Mouse (Mus musculus) small intestine, adult 2 months (tissue): ENCODE measurements around the gene Nfe2l3.

ENCODE experiments used
- CTCF ChIP-seq: fragments of 200-500 bp; IDR thresholded peaks from 2 replicates; pipeline ENCODE4 v1.5.1; 2012; ENCODE audit warnings: low read depth, mild to moderate bottlenecking, control low read depth, inconsistent platforms, low read length, moderate library complexity, mixed read lengths; ENCODE audit not compliant: insufficient replicate concordance, insufficient read length; ENCODE audit errors: extremely low read depth
- POLR2A ChIP-seq: fragments of 200-500 bp; IDR thresholded peaks from 2 replicates; pipeline ENCODE4 v1.6.1; 2012; ENCODE audit warnings: low read depth, mild to moderate bottlenecking, control low read depth, inconsistent platforms, low read length, moderate library complexity

DNA sequence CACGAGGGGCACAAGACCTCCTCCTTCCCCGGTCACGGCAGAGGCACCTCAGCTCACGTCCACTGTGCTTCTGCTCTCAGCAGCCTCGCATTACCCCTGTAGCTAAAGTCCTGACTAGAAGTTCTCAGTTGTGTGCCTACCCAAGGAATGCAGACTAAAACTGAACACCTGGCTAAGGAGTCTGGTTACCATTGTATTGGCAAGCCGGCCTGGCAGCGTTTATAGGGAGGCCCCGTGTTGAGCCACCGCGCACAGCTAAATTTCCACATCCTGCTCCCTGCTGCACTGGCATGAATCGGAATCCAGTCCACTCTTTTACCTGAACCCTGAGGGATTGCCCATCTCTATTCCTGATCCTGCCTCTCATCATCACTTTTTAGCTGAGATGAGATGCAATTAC is 42.0 kb upstream of the Nfe2l3 start:
- no peak for TF ChIP-seq POLR2A
- TF ChIP-seq CTCF: no peak
